Mouse (Mus musculus) megakaryocyte, embryonic 14.5 days (primary cell): ENCODE data around the gene Phldb1.

Experiments
- FLI1 ChIP-seq: IDR thresholded peaks from 2 replicates; pipeline ENCODE4 v1.6.1; 2012; ENCODE audit warnings: low read length, inconsistent platforms, mixed read lengths
- GATA1 ChIP-seq: IDR thresholded peaks from 3 replicates; pipeline ENCODE4 v1.6.1; 2012; ENCODE audit warnings: mixed read lengths, low read length, inconsistent platforms, borderline replicate concordance

DNA sequence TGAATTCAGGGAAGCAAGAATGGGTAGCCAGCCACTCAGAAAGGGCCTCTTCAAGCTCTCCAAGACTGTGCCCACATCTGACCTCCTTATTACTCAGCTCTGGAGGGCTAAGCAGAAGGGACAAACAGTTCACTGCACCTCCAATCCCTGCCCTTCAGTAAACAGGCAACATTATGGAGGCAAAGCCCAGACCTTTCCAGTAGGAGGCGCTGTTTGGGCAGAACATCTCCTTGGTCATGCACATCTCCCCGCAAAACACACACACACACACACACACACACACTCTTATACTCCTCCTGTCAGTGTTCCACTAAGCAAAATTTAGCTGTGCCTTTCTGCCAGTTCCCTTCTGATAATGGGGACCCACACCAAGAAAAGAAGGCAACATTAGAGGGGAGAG is 25.4 kb downstream of the Phldb1 start:
- TF ChIP-seq FLI1 (no peak), GATA1 (no peak)
